Mouse (Mus musculus) ovary, postnatal 14 days (tissue): ENCODE measurements around the gene Adam22.
A peak's percentile ranks its signal among the peaks of the same experiment; 100 is the strongest.

Experiments used
- DNase-seq: peaks from one replicate; pipeline ENCODE4 v3.0.0; 2022; ENCODE audit warnings: low spot score

Gene Adam22

GRCm38 (mm10) chr5:8367614-8368327 is at the start of gene Adam22:
Gene Adam22, minus strand, starts transcription at chr5:8368160.
- DNase-seq: peak; percentile 75

- DNase-seq: no peak
Measured at GRCm38 (mm10) chr5:8417443-8417842, 49.5 kb upstream of the Adam22 start.

GRCm38 (mm10) chr5:8416683-8417413 is 48.9 kb upstream of the Adam22 start:
- DNase-seq: no peak

GRCm38 (mm10) chr5:8408746-8409145 is 40.8 kb upstream of the Adam22 start:
- no peak for DNase-seq

GRCm38 (mm10) chr5:8397587-8398249 is 29.8 kb upstream of the Adam22 start:
- DNase-seq: no peak

DNA sequence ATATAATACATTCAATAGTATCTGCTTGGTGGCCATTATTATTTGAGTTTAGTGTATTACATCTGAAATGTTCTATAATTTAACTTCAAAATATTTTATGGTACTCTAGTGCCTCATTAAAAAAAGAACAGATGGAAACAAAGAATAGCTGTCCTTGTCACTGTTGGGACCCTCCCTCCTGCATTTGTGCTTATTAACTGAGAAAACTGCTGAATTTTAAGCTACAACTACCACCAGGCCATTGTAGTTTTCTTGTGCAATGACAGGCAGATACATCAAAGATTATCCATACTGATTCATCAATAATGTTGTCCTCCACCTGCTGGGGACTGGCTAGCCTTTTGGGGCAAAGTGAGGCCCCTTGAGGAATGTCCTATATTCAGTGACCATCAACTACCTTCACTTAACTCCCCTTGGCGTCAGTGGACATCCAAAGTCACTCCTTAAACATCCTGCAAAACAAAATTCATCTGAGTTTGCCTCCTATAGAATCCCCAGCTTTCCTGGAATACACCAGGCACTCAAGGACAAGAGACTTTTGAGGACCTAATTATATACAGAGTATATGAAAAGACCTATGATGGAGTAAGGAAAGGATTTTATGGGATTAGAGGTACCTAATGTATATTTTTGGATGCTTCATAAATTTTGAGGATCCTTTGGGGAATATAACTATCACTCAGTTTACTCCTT is 26.1 kb upstream of the Adam22 start:
- no peak for DNase-seq

- no peak for DNase-seq
Measured at GRCm38 (mm10) chr5:8374297-8374906, 6.4 kb upstream of the Adam22 start.

DNA sequence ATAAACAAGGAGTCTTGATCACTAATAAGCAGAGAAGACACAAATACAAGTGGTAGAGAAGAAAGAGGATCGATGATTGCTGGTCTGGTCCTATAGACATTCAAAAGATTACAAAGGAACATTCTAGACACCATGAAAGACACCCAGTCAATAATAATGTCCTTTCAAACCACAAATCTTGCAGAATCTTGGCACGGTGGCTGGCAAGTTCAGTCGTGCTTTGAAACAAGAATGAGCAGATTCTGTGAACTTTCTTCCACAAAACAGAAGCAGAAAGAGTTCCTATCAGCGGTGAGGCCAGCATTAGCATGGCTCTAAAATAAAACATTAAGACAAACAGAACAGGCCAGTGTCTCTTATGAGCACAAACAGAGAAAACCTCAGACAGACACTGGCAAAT is 5.5 kb upstream of the Adam22 start:
- no peak for DNase-seq

DNA sequence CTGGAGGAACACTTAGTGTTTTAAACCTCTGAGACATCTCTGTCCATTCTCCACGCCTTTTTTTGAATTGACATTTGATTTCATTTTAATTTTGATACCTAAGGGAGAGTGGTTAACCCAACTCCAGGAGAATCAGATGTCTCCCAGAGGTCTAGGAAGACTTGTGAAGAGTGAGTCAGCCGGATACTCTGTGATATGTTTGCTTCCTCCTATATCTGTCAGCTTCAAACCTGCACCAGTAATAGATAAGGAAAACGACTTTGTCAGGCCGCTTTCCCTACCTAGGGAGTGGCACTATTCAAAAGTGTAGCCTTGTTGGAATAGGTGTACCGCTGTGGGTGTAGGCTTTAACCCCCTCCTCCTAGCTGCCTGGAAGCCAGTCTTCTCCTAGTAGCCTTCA is 821 bp upstream of the Adam22 start:
- DNase-seq: no peak

- no peak for DNase-seq
Measured at GRCm38 (mm10) chr5:8368328-8368692, 350 bp upstream of the Adam22 start.

DNA sequence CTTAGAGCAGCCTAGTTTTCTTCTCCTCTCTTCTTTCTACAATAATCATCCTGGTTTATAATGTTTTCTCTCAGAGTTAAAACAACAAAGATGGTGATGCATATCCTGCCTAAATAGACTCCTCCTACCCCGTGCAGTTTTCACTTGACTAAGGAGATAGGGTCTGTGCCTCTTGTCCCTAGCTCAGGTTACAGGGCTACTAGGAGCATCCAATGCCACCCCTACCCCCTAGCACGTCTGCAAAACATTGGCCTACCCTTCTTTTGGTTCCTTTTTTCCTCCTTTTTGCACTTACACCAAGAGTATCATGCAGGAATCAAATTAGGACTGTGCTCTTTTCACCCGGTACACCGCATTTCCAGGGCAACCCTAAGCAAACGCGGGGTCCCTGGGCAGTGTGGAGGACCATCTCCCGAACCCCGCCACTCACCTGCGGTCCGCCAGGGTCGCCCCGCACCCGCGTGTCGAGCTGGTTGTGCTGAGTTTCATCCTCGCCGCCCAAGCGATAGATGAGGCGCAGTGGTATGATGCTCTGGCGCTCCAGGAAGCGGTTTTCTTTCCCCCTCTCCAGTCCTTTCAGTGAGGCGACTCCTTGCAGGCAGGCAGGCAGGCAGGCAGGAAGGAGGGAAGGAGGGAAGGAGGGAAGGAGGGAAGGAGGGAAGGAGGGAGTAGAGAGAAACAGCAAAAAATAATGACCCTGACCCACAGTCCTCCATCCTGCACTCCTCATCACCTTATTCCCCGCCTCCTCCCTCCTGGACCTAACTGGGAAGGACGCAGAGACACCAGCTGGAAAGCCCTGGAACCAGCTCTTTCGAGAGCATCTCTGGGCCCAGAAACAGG is 968 bp downstream of the Adam22 start:
- no peak for DNase-seq

DNA sequence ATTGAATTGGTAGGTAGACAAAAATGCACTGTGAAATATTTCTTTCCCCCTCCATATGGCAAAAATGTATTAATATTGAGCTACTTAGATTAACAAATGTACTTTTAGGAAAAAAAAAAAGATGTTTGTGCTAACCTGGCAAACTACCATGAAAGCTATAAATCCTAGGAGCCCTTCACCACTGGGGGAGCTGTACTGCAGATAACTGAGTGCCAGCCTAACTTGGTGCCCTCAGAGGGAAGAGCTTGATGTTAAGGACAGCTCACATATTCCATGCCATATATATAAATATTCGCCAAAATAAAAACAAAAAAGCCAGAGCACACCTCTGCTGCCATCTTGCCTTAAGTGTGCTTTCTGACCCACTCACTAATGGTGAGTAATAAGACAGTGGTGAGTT is 5.6 kb downstream of the Adam22 start:
- no peak for DNase-seq

GRCm38 (mm10) chr5:8357677-8358076 is 10.3 kb downstream of the Adam22 start:
- no peak for DNase-seq

DNA sequence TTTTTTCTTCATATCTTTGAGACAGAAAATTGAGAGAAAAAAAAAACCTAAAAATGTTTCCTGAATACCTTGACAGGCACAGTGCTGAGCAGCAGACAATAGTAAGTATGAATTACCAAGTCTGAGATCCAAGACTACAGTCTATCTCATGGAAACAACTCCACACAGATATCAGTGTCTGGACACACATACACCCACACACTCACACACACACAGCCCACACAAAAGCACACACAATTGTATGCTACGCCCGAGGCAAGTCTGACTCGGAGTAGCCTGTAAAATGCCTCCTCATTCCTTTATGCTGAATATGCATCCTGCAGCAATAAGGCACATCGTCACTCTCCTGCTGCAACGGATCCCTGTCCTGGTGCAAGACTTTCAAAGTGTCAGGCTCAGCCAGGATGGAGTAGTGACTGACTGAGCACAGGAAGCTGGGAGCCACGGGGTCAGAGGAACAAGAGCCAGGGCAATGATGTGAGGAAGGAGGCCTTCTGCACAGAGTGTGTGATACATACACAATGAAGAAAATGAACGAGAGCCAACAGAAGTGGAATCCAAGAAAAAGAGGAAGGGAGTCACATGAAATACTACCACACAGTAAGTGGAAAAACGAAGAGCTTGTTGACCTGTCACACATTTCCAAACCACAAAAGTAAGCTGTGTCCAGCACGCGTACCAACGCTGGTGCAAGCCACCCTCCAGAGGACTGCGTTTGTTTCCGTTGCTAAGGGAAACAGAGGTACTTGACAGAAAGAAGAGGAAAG is 10.9 kb downstream of the Adam22 start:
- no peak for DNase-seq

GRCm38 (mm10) chr5:8356326-8356725 is 11.6 kb downstream of the Adam22 start:
- no peak for DNase-seq

- DNase-seq: no peak
Measured at GRCm38 (mm10) chr5:8349557-8349956, 18.4 kb downstream of the Adam22 start.

- no peak for DNase-seq
Measured at GRCm38 (mm10) chr5:8346329-8346728, 21.6 kb downstream of the Adam22 start.

DNA sequence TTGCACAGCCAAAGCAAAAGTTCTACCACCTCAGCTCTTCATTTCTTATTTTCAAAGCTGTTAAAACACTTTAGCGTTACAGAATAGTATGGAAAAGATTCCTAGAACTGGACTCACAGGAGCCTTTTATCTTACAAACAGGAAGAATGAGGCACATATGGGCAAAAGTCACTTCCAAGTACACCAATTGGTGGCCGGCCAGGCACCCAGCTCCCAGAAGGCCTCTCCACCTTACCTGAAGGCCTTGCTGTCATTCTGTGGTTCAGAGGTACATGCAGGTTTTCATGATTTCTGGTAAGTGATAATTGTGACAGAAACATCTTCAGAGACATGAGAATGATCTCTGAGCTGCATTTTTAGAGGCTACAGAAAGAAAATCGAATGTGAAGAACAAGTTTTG is 24.7 kb downstream of the Adam22 start:
- no peak for DNase-seq

- no peak for DNase-seq
Measured at GRCm38 (mm10) chr5:8341676-8342075, 26.3 kb downstream of the Adam22 start.

DNA sequence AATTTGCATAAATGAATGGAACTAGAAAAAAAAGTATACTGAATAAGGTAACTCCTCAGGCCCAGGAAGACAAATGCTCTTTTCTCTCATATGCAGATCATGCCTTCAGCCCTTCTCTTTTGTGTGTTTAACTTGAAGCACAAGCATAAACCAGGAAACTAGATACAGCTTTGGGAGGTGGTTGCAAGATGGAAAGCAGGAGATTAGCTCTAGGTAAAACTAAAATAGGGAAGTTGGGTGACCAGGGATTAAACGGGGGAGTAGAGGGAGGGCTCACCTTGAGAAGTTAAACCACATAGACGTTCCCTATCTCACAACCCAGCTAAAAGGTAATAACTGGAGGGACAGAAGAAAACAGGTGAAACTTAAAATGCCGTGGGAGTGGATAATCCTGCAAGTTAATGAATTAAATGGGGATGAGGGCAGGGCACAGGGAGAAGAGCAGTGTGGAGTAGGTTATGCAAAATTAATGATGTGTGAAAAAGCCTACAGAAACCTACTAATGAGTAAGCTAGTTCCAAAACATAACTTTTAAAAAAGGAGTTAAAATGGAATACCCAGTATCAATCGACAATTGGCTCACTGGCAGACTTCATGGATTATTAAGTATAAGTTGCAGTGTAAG is 40.2 kb downstream of the Adam22 start:
- DNase-seq: no peak
